Mouse (Mus musculus) myocyte (in vitro differentiated cells): Measurements from ENCODE around the gene Tnfrsf8.

ENCODE experiments used
- CEBPB ChIP-seq: IDR thresholded peaks from 2 replicates; pipeline ENCODE4 v1.6.1; 2011; ENCODE audit warnings: mild to moderate bottlenecking, moderate library complexity; ENCODE audit not compliant: poor library complexity, insufficient read depth, severe bottlenecking
- E2F4 ChIP-seq: IDR thresholded peaks from one replicate; pipeline ENCODE4 v1.6.1; 2011; ENCODE audit warnings: mild to moderate bottlenecking, control low read depth, moderate library complexity; ENCODE audit not compliant: insufficient read depth
- MAX ChIP-seq: IDR thresholded peaks from one replicate; pipeline ENCODE4 v1.6.1; 2011; ENCODE audit warnings: low read depth, mild to moderate bottlenecking, control low read depth
- MYOD1 ChIP-seq, 3 experiments: IDR thresholded peaks; one replicate each; pipeline ENCODE4 v1.6.1; 2011; ENCODE audit warnings: control low read depth in 2 of 3, low read depth in 2 of 3, mild to moderate bottlenecking in 2 of 3, moderate library complexity in 1 of 3; ENCODE audit not compliant: insufficient read length in 2 of 3, control insufficient read depth in 1 of 3
- MYOG ChIP-seq, 3 experiments: IDR thresholded peaks; one replicate each; pipeline ENCODE4 v1.6.1; 2011; ENCODE audit warnings: control low read depth in 2 of 3, low read depth in 2 of 3, mild to moderate bottlenecking in 2 of 3; ENCODE audit not compliant: insufficient read length in 2 of 3, control insufficient read depth in 1 of 3, insufficient read depth in 1 of 3
- POLR2A ChIP-seq: IDR thresholded peaks from one replicate; pipeline ENCODE4 v1.6.1; 2011; ENCODE audit warnings: low read depth, mild to moderate bottlenecking, control low read depth, moderate library complexity; ENCODE audit not compliant: insufficient read length
- POLR2AphosphoS2 ChIP-seq: IDR thresholded peaks from one replicate; pipeline ENCODE4 v1.6.1; 2011; ENCODE audit warnings: low read depth, control low read depth; ENCODE audit not compliant: insufficient read length
- REST ChIP-seq: IDR thresholded peaks from one replicate; pipeline ENCODE4 v1.6.1; 2011; ENCODE audit warnings: mild to moderate bottlenecking, control low read depth, moderate library complexity; ENCODE audit not compliant: insufficient read depth, insufficient read length
- SRF ChIP-seq: IDR thresholded peaks from one replicate; pipeline ENCODE4 v1.6.1; 2011; ENCODE audit warnings: low read depth; ENCODE audit not compliant: control insufficient read depth, insufficient read length
- TCF12 ChIP-seq: IDR thresholded peaks from one replicate; pipeline ENCODE4 v1.6.1; 2011; ENCODE audit warnings: mild to moderate bottlenecking, control low read depth; ENCODE audit not compliant: poor library complexity, insufficient read depth, severe bottlenecking
- TCF3 ChIP-seq: IDR thresholded peaks from one replicate; pipeline ENCODE4 v1.6.1; 2011; ENCODE audit warnings: low read depth, control low read depth; ENCODE audit not compliant: insufficient read length
- USF1 ChIP-seq: IDR thresholded peaks from one replicate; pipeline ENCODE4 v1.6.1; 2011; ENCODE audit warnings: low read depth, mild to moderate bottlenecking, control low read depth, moderate library complexity

DNA sequence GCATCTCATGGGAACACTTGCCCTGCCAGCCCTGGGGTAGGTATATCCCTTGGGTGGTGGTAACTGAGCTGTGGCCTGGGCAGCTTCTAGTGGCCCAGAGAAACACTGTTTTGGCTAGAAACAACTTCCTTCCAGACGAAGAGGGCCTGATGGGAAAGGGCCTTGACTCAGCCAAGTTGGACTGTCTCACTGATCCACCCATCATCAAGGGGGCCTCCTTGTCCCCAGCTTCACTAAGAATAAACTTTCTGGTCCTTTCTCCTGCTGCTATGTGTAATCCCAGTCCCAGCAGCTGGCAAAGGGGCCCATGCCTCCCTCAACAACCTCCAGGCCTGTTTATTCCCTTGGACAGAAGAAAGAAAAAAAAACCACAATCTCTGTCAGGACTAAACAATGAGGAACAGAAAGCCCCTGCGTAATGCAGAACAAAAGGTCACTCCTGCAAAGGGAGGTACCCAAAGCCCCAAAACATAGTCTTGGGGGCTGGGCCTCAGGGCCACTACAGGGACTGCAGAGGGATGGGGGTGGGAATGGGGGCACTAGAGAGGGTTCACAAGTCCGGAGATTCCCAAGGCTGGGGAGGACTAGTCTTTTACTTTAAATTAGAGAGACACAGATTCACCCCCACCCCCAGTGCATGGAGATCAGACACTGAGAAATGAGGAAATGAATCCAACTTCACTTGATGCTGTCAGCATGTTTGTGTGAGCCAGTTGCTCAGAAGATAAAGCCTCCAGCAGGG, 81.3 kb downstream of the Tnfrsf8 start:
- no peak for TF ChIP-seq POLR2A
- TF ChIP-seq SRF, result no peak
- TF ChIP-seq TCF12, result no peak
- TF ChIP-seq CEBPB, result no peak
- no peak for TF ChIP-seq MAX
- no peak for TF ChIP-seq POLR2AphosphoS2
- no peak for TF ChIP-seq USF1
- TF ChIP-seq REST, result no peak
- TF ChIP-seq TCF3, result no peak
- TF ChIP-seq E2F4, result no peak
- TF ChIP-seq MYOD1 (IDR thresholded peaks at IDR 0.05; ENCODE audit: control insufficient read depth in 1 of 3, insufficient read length in 2 of 3, low read depth in 2 of 3), result no peak
- no peak for TF ChIP-seq MYOG (IDR thresholded peaks at IDR 0.05; ENCODE audit: control insufficient read depth in 1 of 3, insufficient read depth in 1 of 3, insufficient read length in 2 of 3, low read depth in 2 of 3)
